Mouse (Mus musculus): Measurements from ENCODE around the gene Ncor2. TPM values are rescaled to one million over a fixed set of nuclear protein-coding genes. Genes with fewer than 3 reads are reported as not detected.

The Ncor2 gene
- polyA plus RNA-seq, 2 experiments, result 3.5 to 4.4 TPM

DNA sequence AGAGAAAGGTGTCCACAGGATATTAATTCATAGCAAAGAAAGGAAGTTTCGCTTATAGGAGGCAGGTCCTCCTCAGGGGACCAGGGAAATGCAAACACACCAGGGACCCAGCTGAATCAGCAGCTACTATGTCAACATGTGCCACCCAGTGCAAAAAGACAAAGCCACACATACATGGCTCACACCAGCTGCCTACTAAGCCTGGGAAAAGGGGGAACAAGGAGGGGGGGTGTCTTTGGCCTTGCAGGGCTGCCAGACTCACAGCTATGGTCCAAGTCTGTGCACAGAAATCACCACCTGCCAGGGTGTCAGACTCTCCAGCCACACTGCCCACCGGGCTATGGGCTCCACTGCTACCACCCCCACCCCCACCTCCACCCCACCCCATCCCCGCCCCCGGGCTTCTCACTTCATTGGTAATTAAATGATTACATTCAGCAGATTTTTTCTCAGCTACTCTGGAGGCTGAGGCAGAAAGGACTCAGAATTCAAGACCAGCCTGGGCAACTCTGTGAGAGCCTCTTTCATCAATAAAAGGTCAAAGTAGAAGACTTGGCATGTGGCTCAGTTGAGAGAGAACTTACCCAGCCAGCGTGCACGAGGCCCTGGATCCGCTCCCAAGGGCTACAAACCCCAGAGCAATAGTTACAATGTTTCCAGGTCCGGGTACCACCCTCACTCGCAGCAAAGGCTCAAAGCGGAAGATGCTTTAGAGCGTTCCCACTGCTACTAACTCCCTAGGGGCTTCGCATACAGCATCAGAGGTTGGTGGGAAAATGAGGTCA, 6.0 kb downstream of the Ncor2 start:
- peaks cover 0 to 10% of the 10 kb centered on the region in 2 experiments; a peak in 2 of 4 replicates for H3K4me1 ChIP-seq (replicated peaks; ENCODE audit: control insufficient read depth in 2 of 2, insufficient read depth in 2 of 2, low read length in 1 of 2)
- no peak overlapping the region for H3K4me3 ChIP-seq (ENCODE audit: insufficient read depth in 1 of 2, low read depth in 2 of 2, low read length in 2 of 2)
- DNase-seq (ENCODE audit: low read depth in 3 of 3, low spot score in 3 of 3) (no peak), ATAC-seq (ENCODE audit: insufficient read depth) (no peak)
- TF ChIP-seq EP300 (IDR thresholded peaks at IDR 0.05; ENCODE audit: low read depth) (no peak), CTCF (IDR thresholded peaks at IDR 0.05; ENCODE audit: low read depth) (no peak)
- H3K36me3 ChIP-seq (replicated peaks; ENCODE audit: control insufficient read depth, insufficient read depth, low read depth), result no peaks in the 10 kb centered on the region
- H3K9me3 ChIP-seq (ENCODE audit: control insufficient read depth, low read length), result no peaks in the 10 kb centered on the region
- H3K27ac ChIP-seq, result no peak overlapping the region
- no peak overlapping the region for H3K9ac ChIP-seq (replicated peaks)
- 63% methylated on average over 12 of the region's 12 CpGs for whole genome bisulfite sequencing (ENCODE audit: insufficient replicate concordance)
- no peak overlapping the region for H3K4me2 ChIP-seq (ENCODE audit: low read depth)
- no peaks in the 10 kb centered on the region for H3K27me3 ChIP-seq (ENCODE audit: control insufficient read depth, insufficient read depth, low read length)

DNA sequence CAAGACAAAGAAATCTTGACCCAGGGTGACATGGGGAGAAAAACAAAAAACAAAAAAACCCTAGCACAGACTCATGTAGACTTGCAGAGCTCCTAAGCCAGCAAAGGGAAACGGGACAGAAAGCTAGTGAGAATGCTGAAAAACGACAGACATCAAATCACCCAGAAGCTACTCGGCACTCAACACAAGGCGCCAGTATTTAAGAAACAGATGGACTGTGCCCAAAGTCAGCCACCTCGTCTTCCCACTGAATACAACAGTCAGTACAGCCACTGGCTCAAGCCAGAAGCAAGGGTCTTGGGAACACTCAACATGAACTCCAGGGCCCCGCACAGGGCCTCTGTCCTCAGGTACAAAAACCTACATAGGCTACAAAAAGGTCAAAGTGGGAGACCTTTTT, 7.8 kb downstream of the Ncor2 start:
- Histone ChIP-seq H3K4me3 (ENCODE audit: insufficient read depth in 1 of 2, low read depth in 2 of 2, low read length in 2 of 2) (no peak overlapping the region), H3K9ac (replicated peaks) (no peak overlapping the region), H3K9me3 (ENCODE audit: control insufficient read depth, low read length) (no peaks in the 10 kb centered on the region), H3K36me3 (replicated peaks; ENCODE audit: control insufficient read depth, insufficient read depth, low read depth) (no peaks in the 10 kb centered on the region), H3K4me1 (replicated peaks; ENCODE audit: control insufficient read depth in 2 of 2, insufficient read depth in 2 of 2, low read length in 1 of 2) (peaks cover 0 to 4% of the 10 kb centered on the region in 2 experiments; a peak in 2 of 4 replicates), H3K4me2 (ENCODE audit: low read depth) (no peak overlapping the region), H3K27ac (no peak overlapping the region), H3K27me3 (ENCODE audit: control insufficient read depth, insufficient read depth, low read length) (no peaks in the 10 kb centered on the region)
- ATAC-seq (ENCODE audit: insufficient read depth) (no peak), DNase-seq (ENCODE audit: low read depth in 3 of 3, low spot score in 3 of 3) (no peak)
- 76% methylated on average over 6 of the region's 6 CpGs for WGBS (ENCODE audit: insufficient replicate concordance)
- TF ChIP-seq EP300 (IDR thresholded peaks at IDR 0.05; ENCODE audit: low read depth) (no peak), CTCF (IDR thresholded peaks at IDR 0.05; ENCODE audit: low read depth) (no peak)

DNA sequence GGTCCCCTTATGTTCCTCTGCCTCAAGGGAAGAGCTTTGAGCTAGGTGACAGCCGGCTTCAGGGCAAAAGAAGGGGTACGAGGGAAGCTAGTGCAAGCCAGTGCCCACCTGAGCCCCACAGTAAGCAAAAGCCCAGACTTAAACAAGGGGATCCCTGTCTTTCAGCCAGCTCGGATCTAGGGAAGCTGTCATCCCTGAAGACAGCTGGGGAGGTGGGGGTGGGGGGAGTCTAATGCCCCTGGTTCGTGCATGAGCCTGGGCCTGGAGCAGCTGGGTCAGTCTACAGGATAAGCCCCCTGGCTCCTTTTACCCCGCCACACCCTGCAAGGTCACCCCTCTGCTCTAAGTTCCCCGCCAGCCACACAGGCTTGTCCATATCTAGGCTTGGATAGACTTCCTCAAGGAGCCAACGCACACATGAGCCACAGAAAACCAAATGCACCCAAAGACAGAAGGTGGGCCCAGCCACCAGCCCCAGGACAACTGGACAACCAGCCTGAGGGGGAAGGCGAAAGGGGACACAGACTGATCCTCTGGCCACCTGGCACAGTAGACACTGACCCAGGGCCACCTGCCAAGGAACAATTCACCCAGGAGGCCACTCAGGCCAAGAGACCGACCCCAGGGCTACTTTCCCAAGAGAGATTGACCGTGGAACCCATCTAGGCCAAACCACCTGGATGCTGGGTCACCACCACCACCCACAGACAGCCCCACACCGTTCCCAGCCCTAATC, 8.7 kb downstream of the Ncor2 start:
- DNase-seq (ENCODE audit: low read depth in 3 of 3, low spot score in 3 of 3) (no peak), ATAC-seq (ENCODE audit: insufficient read depth) (no peak)
- H3K27ac ChIP-seq, result no peak overlapping the region
- no peak overlapping the region for H3K4me2 ChIP-seq (ENCODE audit: low read depth)
- 59% methylated on average over 11 of the region's 11 CpGs for WGBS (ENCODE audit: insufficient replicate concordance)
- H3K9ac ChIP-seq (replicated peaks), result no peak overlapping the region
- no peaks in the 10 kb centered on the region for H3K36me3 ChIP-seq (replicated peaks; ENCODE audit: control insufficient read depth, insufficient read depth, low read depth)
- no peaks in the 10 kb centered on the region for H3K27me3 ChIP-seq (ENCODE audit: control insufficient read depth, insufficient read depth, low read length)
- H3K4me1 ChIP-seq (replicated peaks; ENCODE audit: control insufficient read depth in 2 of 2, insufficient read depth in 2 of 2, low read length in 1 of 2), result peaks cover 0 to 12% of the 10 kb centered on the region in 2 experiments; a peak in 2 of 4 replicates
- TF ChIP-seq EP300 (IDR thresholded peaks at IDR 0.05; ENCODE audit: low read depth) (no peak), CTCF (IDR thresholded peaks at IDR 0.05; ENCODE audit: low read depth) (no peak)
- no peaks in the 10 kb centered on the region for H3K9me3 ChIP-seq (ENCODE audit: control insufficient read depth, low read length)
- no peak overlapping the region for H3K4me3 ChIP-seq (ENCODE audit: insufficient read depth in 1 of 2, low read depth in 2 of 2, low read length in 2 of 2)

DNA sequence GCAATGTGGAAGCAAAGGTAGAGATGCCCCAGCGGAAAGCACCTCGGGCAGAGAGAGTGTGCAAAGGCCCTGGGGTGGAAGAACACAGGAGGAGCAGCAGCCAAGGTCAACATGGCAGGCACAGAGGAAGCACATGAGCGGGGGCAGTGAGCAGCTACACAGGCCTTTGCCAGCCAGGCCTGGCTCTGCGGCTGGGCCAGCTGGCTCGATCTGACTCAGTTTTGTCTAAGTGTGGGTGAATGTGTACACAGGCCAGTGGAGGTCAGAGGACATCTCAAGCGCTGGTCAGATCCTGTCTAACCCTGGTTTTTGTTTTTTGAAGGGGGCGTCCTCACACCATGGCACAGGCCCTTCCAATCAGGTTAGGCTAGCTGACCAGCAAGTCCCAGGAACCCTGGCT, 10.9 kb downstream of the Ncor2 start:
- Histone ChIP-seq H3K4me2 (ENCODE audit: low read depth) (no peak overlapping the region), H3K27me3 (ENCODE audit: control insufficient read depth, insufficient read depth, low read length) (no peaks in the 10 kb centered on the region), H3K4me3 (ENCODE audit: insufficient read depth in 1 of 2, low read depth in 2 of 2, low read length in 2 of 2) (no peak overlapping the region), H3K36me3 (replicated peaks; ENCODE audit: control insufficient read depth, insufficient read depth, low read depth) (no peaks in the 10 kb centered on the region), H3K9ac (replicated peaks) (no peak overlapping the region), H3K4me1 (replicated peaks; ENCODE audit: control insufficient read depth in 2 of 2, insufficient read depth in 2 of 2, low read length in 1 of 2) (peaks cover 0 to 21% of the 10 kb centered on the region in 2 experiments; a peak in 2 of 4 replicates), H3K9me3 (ENCODE audit: control insufficient read depth, low read length) (no peaks in the 10 kb centered on the region), H3K27ac (no peak overlapping the region)
- ATAC-seq (ENCODE audit: insufficient read depth) (0 out of 2 replicates have a peak, but pooled peaks have one; percentile 17), DNase-seq (ENCODE audit: low read depth in 3 of 3, low spot score in 3 of 3) (no peak)
- TF ChIP-seq CTCF (IDR thresholded peaks at IDR 0.05; ENCODE audit: low read depth) (no peak), EP300 (IDR thresholded peaks at IDR 0.05; ENCODE audit: low read depth) (no peak)
- 56% methylated on average over 7 of the region's 7 CpGs for WGBS (ENCODE audit: insufficient replicate concordance)

DNA sequence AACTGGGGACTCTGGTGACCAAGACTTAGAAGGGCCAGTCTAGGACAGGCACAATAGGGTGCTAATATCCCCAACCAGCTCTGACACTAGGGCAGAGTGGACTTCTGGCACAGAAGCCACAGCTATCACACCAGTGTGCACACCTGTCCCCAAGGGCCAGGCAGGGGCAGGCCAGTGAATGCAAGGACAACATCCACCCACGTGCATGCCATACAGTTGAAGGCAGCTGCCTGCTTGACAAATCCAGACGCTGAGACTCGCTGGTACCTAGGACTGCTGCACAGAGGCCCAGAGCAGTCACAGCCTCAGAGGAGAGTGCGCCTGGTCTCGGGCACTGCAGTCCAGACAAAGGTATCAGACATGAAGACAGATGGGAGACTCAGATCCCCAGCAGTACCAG, 11.5 kb downstream of the Ncor2 start:
- Histone ChIP-seq H3K4me3 (ENCODE audit: insufficient read depth in 1 of 2, low read depth in 2 of 2, low read length in 2 of 2) (no peak overlapping the region), H3K27ac (no peak overlapping the region), H3K27me3 (ENCODE audit: control insufficient read depth, insufficient read depth, low read length) (no peaks in the 10 kb centered on the region), H3K4me1 (replicated peaks; ENCODE audit: control insufficient read depth in 2 of 2, insufficient read depth in 2 of 2, low read length in 1 of 2) (peaks cover 0 to 21% of the 10 kb centered on the region in 2 experiments; a peak in 2 of 4 replicates), H3K36me3 (replicated peaks; ENCODE audit: control insufficient read depth, insufficient read depth, low read depth) (no peaks in the 10 kb centered on the region), H3K9ac (replicated peaks) (no peak overlapping the region), H3K4me2 (ENCODE audit: low read depth) (no peak overlapping the region), H3K9me3 (ENCODE audit: control insufficient read depth, low read length) (no peaks in the 10 kb centered on the region)
- WGBS (ENCODE audit: insufficient replicate concordance), result 74% methylated on average over 5 of the region's 5 CpGs
- TF ChIP-seq EP300 (IDR thresholded peaks at IDR 0.05; ENCODE audit: low read depth), result no peak
- TF ChIP-seq CTCF (IDR thresholded peaks at IDR 0.05; ENCODE audit: low read depth), result no peak
- DNase-seq (ENCODE audit: low read depth in 3 of 3, low spot score in 3 of 3), result no peak
- no peak for ATAC-seq (ENCODE audit: insufficient read depth)

All from liver, embryonic 14.5 days (tissue).